Mouse (Mus musculus): ENCODE results near the gene Gm9922. TPM values are rescaled to one million over a fixed set of nuclear protein-coding genes. Genes with fewer than 3 reads are reported as not detected.

Gene Gm9922
- polyA plus RNA-seq, 1 experiment from 2014 or later, result 10.1 TPM

DNA sequence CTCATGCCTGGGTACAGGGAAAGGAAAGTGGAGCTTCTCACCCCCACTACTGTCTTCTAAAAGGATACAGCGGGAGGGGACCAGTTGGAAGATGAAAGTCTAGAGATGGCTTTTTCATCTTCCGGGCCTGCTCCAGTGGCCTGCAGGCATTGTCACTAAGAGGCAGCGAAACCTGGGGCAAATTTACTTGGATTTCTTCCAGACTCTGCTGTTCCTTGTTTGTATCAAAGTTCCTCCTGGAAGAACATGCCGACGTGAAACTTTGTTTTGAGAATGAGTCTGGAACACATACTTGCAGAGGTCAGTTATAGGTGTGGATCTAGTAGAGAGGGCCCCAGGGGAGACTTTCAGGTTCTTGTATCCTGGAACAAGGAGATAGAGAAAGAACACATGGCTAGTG, 41.7 kb upstream of the Gm9922 start:
- no peak for DNase-seq (ENCODE audit: low spot score)
- 79% methylated on average over 5 of the region's 5 CpGs for WGBS

DNA sequence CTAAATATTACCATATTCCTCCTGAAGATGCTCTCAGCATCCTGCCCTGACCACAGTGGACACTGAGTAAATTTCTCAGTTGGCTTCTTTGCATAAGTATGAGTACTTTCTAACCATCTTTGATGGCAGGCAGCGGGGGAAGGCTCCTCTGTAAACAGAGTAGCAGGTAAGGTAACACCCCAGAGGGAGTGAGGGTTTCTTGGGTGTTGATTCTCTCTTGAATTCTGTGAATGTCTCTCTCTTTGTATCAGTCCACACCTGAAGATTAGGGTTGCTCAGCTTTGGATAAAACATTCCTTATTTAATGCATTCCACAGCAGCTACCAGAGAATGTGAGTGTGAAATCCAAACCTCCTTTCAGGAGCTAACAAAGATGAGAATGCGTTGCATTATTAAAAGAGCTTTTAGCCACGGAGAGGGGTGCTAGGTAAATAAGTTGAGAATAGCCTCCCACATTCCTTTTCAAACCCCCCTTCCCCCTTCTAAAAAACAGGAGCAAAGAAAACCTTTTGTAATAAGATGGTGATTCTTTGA, 34.2 kb upstream of the Gm9922 start:
- Histone ChIP-seq H3K9me3 (replicated peaks; ENCODE audit: low read length) (no peaks in the 10 kb centered on the region), H3K4me2 (ENCODE audit: low read length) (no peak overlapping the region), H3K4me3 (replicated peaks; ENCODE audit: low read depth, low read length) (no peak overlapping the region), H3K36me3 (ENCODE audit: insufficient read depth, low read length) (no peaks in the 10 kb centered on the region), H3K9ac (ENCODE audit: low read depth, low read length) (no peak overlapping the region), H3K27me3 (ENCODE audit: insufficient read depth, low read length) (no peaks in the 10 kb centered on the region), H3K4me1 (replicated peaks; ENCODE audit: insufficient read depth, low read length) (no peaks in the 10 kb centered on the region), H3K27ac (no peak overlapping the region)
- no peak for TF ChIP-seq CTCF (IDR thresholded peaks at IDR 0.05; ENCODE audit: low read depth)
- DNase-seq (ENCODE audit: low spot score), result no peak
- ATAC-seq (replicated peaks; ENCODE audit: low FRiP score, low read depth), result no peak
- 36% methylated on average over 3 of the region's 3 CpGs for WGBS

More for the DNA sequence above, 41.7 kb upstream of the Gm9922 start:
- Histone ChIP-seq H3K4me2 (ENCODE audit: low read length) (no peak overlapping the region), H3K27ac (no peak overlapping the region), H3K4me3 (replicated peaks; ENCODE audit: low read depth, low read length) (no peak overlapping the region), H3K9me3 (replicated peaks; ENCODE audit: low read length) (no peaks in the 10 kb centered on the region), H3K9ac (ENCODE audit: low read depth, low read length) (no peak overlapping the region), H3K27me3 (ENCODE audit: insufficient read depth, low read length) (no peaks in the 10 kb centered on the region), H3K4me1 (replicated peaks; ENCODE audit: insufficient read depth, low read length) (no peaks in the 10 kb centered on the region), H3K36me3 (ENCODE audit: insufficient read depth, low read length) (no peaks in the 10 kb centered on the region)
- no peak for TF ChIP-seq CTCF (IDR thresholded peaks at IDR 0.05; ENCODE audit: low read depth)
- no peak for ATAC-seq (replicated peaks; ENCODE audit: low FRiP score, low read depth)

DNA sequence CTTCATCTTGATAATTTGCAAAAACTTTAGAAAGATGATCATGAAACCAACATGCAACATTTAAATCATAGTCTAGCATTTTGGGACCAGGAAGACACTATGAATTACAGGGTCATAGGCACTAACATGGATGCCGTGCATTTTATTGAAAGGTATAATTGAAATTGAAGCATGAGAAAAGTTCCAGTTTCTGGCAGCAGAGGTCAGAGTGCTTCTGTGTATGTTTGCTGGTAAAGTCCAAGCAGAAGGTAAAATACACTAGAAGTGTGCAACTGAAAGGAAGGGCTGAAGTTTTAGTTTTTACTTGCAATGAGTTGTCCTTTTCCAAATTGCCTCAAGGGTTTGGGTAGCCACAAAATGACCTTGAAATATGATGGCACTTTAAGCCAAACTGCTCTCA, 32.7 kb upstream of the Gm9922 start:
- H3K9ac ChIP-seq (ENCODE audit: low read depth, low read length), result no peak overlapping the region
- H3K27me3 ChIP-seq (ENCODE audit: insufficient read depth, low read length), result no peaks in the 10 kb centered on the region
- no peak overlapping the region for H3K4me3 ChIP-seq (replicated peaks; ENCODE audit: low read depth, low read length)
- no peaks in the 10 kb centered on the region for H3K36me3 ChIP-seq (ENCODE audit: insufficient read depth, low read length)
- DNase-seq (ENCODE audit: low spot score) (peak; percentile 37), ATAC-seq (replicated peaks; ENCODE audit: low FRiP score, low read depth) (no peak)
- no peak overlapping the region for H3K4me2 ChIP-seq (ENCODE audit: low read length)
- WGBS, result 24% methylated on average over 1 of the region's 1 CpGs
- peak; percentile 68 for TF ChIP-seq CTCF (IDR thresholded peaks at IDR 0.05; ENCODE audit: low read depth)
- no peaks in the 10 kb centered on the region for H3K4me1 ChIP-seq (replicated peaks; ENCODE audit: insufficient read depth, low read length)
- no peak overlapping the region for H3K27ac ChIP-seq
- H3K9me3 ChIP-seq (replicated peaks; ENCODE audit: low read length), result no peaks in the 10 kb centered on the region

DNA sequence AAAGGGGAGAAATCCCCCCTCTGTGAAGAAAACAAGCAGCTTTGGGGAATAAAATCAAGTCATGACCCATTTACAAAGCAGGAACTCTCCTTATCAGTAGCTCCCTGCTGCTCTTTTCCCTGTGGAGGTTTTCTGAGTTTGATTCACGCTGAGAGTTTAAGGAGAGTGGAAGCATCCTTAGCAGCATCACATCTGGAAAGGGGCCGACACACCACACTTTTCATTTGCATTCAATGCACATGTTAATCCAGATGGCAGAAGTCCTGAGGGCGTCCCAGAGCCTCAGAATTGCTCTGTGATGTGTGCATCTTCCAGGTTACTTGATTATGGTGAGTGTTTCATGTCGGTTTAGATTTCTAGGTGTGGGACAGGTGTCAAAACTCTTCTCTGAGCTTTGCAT, 25.8 kb upstream of the Gm9922 start:
- no peaks in the 10 kb centered on the region for H3K36me3 ChIP-seq (ENCODE audit: insufficient read depth, low read length)
- H3K9ac ChIP-seq (ENCODE audit: low read depth, low read length), result no peak overlapping the region
- no peaks in the 10 kb centered on the region for H3K4me1 ChIP-seq (replicated peaks; ENCODE audit: insufficient read depth, low read length)
- H3K9me3 ChIP-seq (replicated peaks; ENCODE audit: low read length), result no peaks in the 10 kb centered on the region
- no peak overlapping the region for H3K4me2 ChIP-seq (ENCODE audit: low read length)
- no peak for TF ChIP-seq CTCF (IDR thresholded peaks at IDR 0.05; ENCODE audit: low read depth)
- H3K4me3 ChIP-seq (replicated peaks; ENCODE audit: low read depth, low read length), result no peak overlapping the region
- H3K27ac ChIP-seq, result no peak overlapping the region
- ATAC-seq (replicated peaks; ENCODE audit: low FRiP score, low read depth) (no peak), DNase-seq (ENCODE audit: low spot score) (no peak)
- WGBS, result 68% methylated on average over 4 of the region's 4 CpGs
- no peaks in the 10 kb centered on the region for H3K27me3 ChIP-seq (ENCODE audit: insufficient read depth, low read length)

DNA sequence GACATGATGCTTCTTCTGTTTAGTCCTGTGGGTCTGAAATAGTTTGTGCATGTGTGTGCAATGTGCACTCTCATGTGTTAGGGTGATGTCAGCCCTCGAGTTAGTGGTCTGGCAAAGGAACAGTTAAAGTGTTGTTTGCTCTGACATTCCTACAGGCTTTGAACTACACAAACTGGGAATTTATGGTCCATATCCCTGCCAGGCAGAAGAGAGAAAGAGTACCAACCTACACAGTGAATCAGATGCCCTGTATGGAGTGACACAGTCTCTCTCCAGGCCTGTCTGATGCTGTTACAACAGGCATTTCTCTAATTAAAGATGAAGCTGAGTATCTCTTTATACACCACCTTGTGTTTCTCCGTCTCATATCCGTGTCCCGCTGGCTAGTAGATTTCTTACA, 21.3 kb upstream of the Gm9922 start:
- H3K9ac ChIP-seq (ENCODE audit: low read depth, low read length), result no peak overlapping the region
- peak; percentile 54 for DNase-seq (ENCODE audit: low spot score)
- H3K4me3 ChIP-seq (replicated peaks; ENCODE audit: low read depth, low read length), result no peak overlapping the region
- no peak overlapping the region for H3K4me2 ChIP-seq (ENCODE audit: low read length)
- peak; percentile 78 for ATAC-seq (replicated peaks; ENCODE audit: low FRiP score, low read depth)
- no peak for TF ChIP-seq CTCF (IDR thresholded peaks at IDR 0.05; ENCODE audit: low read depth)
- H3K4me1 ChIP-seq (replicated peaks; ENCODE audit: insufficient read depth, low read length), result 0 out of 2 replicates have a peak, but pooled peaks cover 7% of the 10 kb centered on the region
- H3K27me3 ChIP-seq (ENCODE audit: insufficient read depth, low read length), result no peaks in the 10 kb centered on the region
- H3K36me3 ChIP-seq (ENCODE audit: insufficient read depth, low read length), result no peaks in the 10 kb centered on the region
- no peaks in the 10 kb centered on the region for H3K9me3 ChIP-seq (replicated peaks; ENCODE audit: low read length)
- 55% methylated on average over 4 of the region's 4 CpGs for WGBS
- H3K27ac ChIP-seq, result no peak overlapping the region

DNA sequence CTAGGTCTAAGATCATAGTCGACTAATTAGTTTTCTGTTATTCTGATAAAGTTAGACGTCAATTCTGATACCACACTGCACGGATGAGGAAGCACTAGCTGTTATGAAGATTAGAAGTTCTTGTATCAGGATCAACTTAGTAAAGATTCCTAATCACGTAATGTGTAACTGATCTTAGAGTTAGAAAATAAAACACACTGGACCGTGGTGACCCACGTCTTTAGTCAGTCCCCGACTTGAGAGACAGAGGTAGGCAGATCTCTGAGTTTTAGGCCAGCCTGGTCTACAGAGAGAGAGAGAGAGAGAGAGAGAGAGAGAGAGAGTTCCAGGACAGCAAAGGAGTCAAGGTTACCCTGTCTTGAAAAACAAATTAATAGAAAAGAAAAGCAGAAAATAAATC, 18.8 kb upstream of the Gm9922 start:
- Histone ChIP-seq H3K4me1 (replicated peaks; ENCODE audit: insufficient read depth, low read length) (0 out of 2 replicates have a peak, but pooled peaks cover 7% of the 10 kb centered on the region), H3K4me3 (replicated peaks; ENCODE audit: low read depth, low read length) (no peak overlapping the region), H3K9me3 (replicated peaks; ENCODE audit: low read length) (no peaks in the 10 kb centered on the region), H3K4me2 (ENCODE audit: low read length) (no peak overlapping the region), H3K9ac (ENCODE audit: low read depth, low read length) (no peak overlapping the region), H3K27ac (no peak overlapping the region), H3K27me3 (ENCODE audit: insufficient read depth, low read length) (no peaks in the 10 kb centered on the region), H3K36me3 (ENCODE audit: insufficient read depth, low read length) (no peaks in the 10 kb centered on the region)
- WGBS, result 52% methylated on average over 7 of the region's 7 CpGs
- no peak for ATAC-seq (replicated peaks; ENCODE audit: low FRiP score, low read depth)
- no peak for DNase-seq (ENCODE audit: low spot score)
- TF ChIP-seq CTCF (IDR thresholded peaks at IDR 0.05; ENCODE audit: low read depth), result no peak

DNA sequence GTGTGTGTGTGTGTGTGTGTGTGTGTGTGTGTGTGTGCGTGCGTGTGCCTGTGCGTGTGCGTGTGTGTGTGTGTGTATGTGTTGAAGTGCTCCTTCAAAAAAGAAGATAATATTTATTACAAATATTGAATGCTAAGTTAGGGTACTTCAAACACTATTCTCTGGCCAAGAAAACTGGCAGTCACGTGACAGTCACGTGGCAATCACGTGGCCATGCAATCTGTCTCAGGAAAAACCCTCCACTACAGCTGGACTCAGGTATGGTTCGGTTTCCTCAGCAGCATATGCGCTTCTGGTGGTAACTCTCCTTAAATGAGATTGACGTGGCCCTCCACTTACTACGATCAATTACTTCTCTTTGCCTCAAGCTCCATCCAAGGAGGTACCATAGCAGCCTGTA, 18.2 kb upstream of the Gm9922 start:
- Histone ChIP-seq H3K9me3 (replicated peaks; ENCODE audit: low read length) (no peaks in the 10 kb centered on the region), H3K36me3 (ENCODE audit: insufficient read depth, low read length) (no peaks in the 10 kb centered on the region), H3K4me2 (ENCODE audit: low read length) (no peak overlapping the region), H3K27ac (no peak overlapping the region), H3K27me3 (ENCODE audit: insufficient read depth, low read length) (no peaks in the 10 kb centered on the region), H3K4me1 (replicated peaks; ENCODE audit: insufficient read depth, low read length) (0 out of 2 replicates have a peak, but pooled peaks cover 7% of the 10 kb centered on the region), H3K4me3 (replicated peaks; ENCODE audit: low read depth, low read length) (no peak overlapping the region), H3K9ac (ENCODE audit: low read depth, low read length) (no peak overlapping the region)
- TF ChIP-seq CTCF (IDR thresholded peaks at IDR 0.05; ENCODE audit: low read depth), result no peak
- no peak for DNase-seq (ENCODE audit: low spot score)
- 91% methylated on average over 11 of the region's 11 CpGs for WGBS
- no peak for ATAC-seq (replicated peaks; ENCODE audit: low FRiP score, low read depth)

All from kidney, postnatal 0 days (tissue).